Mouse (Mus musculus) monocyte, adult 5-6 weeks (primary cell): Measurements from ENCODE around the gene Klk1. TPM values are rescaled to one million over a fixed set of nuclear protein-coding genes. Genes with fewer than 3 reads are reported as not detected.
"Not testable (repeated sequence)": the region's sequence is repeated elsewhere in the genome, so short reads cannot be mapped to it uniquely, and the experiment has no call there.

Source experiments
- ATAC-seq: fragments of 153-309, 156-312 bp; replicated peaks from 2 replicates; pipeline ENCODE4 v1.8.0; 2017; ENCODE audit warnings: mild to moderate bottlenecking; ENCODE audit not compliant: low TSS enrichment, insufficient number of reproducible peaks, severe bottlenecking, poor library complexity, low FRiP score
- total RNA-seq: library from RNA; stranded (forward); fragments of 200-1000, 200-491, 200-594 nt; gene quantifications from 3 replicates; pipeline ENCODE4 v1.2.3, GENCODE M21; 2017

The Klk1 gene
- total RNA-seq, 1 experiment from 2014 or later, result not detected

DNA sequence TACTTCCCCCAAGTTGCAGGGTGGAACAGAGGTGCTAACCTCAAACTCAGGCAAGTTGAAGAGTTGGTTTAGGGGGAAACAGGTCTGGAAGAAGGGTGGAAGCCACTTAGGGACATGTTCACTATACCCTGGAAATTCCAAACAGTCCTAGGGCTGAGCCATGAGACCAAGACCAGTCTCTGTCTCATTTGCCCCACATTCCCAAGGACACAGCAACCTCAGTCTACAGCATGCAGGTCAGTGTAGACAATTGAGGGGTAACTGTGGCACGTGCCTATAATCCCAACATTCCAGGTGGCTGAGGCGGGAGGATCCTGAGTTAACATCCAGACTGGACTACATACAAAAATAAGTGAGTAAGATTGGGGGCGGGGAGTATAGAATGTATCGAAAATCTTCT lies 24.1 kb downstream of the Klk1 start:
- ATAC-seq, result no peak

DNA sequence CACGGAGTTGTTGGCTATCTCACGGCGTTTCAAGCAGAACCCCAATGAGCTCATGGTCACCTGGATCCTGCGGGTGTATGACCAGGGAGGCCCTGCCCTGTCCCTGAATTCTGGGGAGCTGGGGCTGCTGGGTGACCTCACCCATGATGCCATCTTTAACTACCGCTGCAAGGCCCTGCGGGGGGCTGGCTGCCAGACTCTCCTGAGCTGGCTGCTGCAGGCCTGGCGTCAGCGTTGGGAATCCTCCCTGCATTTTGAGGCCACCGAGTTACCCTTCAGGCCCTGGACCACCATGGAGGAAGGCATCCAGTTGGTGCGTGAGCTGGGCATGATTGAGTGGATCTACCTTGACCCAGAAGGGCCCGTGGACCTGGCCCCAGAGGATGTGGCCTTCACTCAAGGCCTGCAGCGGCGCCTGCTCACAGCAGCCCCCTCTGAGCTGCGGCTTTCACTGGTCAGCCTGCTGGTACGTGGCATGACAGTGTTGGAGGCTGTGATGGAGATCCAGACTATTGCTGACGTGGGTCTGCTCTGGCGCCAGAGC lies 25.6 kb downstream of the Klk1 start:
- ATAC-seq, result not testable (repeated sequence)

DNA sequence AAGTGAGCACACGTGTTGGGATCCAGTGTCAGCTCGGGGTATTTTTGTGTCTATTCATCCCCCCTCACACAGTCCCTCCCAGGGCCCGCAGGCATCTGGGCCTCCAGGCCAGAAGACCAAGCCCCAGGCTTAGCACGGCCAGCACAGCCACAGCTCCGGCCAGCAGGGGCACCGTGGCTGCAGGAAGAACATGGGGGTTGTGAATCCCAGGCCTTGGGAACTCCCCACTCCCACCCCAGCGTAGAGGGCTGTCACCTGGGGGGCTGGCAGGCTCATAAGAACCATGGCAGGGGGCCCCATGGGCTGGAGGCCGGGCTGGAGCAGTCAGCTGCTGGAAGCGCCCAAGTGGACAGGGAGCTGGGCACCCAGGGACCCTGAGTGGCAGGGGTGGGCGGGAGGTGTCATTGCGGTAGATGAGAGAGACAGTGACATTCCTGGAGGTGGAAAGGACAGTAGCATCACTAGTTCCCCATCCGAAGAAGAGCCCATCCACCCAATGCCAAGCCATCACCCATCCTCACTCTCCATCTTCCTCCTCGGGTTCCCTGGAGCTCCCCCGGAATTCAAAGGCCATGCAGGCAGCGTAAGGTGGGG lies 28.0 kb downstream of the Klk1 start:
- ATAC-seq, result no peak

DNA sequence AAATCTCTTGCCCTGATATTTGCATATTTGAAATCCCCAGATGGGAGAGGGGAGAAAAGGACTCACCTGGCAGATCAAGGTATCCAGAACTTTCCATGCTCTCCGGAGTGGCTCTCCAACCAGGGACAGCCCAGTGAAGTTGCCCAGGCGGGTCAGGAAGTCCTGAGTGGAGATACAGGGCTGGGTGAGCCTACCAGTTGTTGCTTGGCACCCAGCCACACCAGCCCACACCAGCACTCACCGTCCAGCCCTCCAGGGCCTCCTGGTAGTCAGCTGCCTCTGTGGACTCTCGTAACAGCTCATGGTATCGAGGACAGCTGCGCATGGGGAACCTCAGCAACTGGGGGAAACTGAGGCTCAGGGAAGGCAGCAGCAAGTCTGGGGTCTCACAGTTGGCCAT lies 29.8 kb downstream of the Klk1 start:
- no peak for ATAC-seq

DNA sequence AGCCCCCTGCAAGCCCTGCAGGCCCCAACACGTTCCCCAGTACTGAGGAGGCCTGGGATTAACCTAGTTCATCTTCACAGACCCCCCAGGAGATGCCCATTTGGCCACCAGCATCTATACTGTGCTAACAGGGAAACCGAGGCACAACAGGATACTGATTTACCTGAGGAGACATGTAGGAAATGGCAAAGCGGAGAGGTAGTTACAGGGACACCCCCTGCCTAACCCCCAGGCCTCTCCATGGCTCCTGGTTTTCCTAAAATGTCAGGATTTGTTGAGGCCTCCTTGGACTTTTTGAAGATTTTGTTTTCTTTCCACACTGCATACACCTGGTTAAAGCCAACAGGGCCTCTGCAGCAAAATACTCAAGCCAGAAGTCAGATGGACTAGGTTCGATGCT lies 32.1 kb downstream of the Klk1 start, which contains the start of gene Acp4:
Gene Acp4, minus strand, starts transcription at position 101 of the 400 bp plus-strand sequence.
- no peak for ATAC-seq

GRCm38 (mm10) chr7:44260410-44260809 lies 35.2 kb downstream of the Klk1 start:
- no peak for ATAC-seq

- ATAC-seq, result no peak
These were observed 36.0 kb downstream of the Klk1 start, which contains the start of gene Gm15517 for GRCm38 (mm10) chr7:44261147-44261546. Gene Gm15517, plus strand, starts transcription at chr7:44261447.

DNA sequence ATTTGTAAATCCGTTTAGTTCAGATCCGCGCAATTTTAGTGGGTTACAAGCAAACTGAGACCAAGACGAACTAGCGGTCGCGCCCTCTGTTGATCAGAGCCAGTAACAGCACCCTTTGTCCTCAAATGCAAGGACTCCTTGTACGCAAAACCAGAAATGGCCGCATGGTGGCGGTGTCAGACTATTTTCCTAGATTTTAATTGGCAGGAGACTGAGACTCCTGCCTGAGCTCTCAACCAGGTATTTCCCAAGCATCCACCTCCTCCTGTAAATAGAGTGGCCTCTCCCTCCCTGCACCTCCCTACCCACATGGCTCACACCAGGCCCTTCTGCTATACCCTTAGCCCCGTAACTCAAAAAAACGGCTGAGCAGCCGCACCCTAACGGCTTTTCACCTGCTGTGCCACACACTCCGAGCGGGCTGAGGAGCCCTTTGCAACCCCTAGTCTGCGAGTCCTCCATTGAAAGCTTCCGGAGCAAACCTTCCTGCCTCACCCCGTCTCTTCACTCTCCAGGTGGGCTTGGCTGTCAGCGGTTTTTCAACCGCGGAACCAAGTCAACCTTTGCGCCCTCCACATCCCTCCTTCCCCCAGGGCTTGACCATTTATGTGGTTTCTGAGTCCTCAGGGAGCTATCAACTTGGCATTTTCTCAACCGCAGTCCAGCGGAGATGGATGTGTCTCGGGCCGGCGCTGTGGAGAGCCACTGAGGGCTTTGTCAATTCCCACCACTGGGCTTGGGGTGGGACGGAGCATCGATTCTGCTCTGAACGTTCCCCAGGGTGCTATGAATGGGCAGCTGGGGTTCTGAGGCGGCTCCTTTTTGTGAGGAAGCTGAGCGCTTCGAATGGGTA lies 37.9 kb downstream of the Klk1 start:
- ATAC-seq, result peak; percentile 96

- no peak for ATAC-seq
These were observed 43.0 kb downstream of the Klk1 start for GRCm38 (mm10) chr7:44268117-44268516.

DNA sequence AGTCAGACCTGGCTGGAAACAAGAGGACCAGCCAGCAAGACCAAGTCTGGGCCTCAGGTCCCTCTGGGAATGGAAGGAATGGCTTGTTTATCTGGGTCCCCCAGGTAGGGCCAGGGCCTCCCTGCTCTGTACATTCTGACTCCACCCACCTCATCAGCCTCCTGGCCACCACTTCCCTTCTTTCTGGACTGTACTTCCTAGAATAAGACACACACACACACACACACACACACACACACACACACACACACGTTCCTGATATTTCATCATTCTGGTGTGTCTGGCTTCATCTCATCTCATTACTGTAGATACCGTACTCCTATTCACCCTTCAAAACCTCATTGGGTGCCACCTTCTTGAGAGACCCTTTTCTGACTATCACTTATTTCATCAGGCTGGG lies 44.2 kb downstream of the Klk1 start:
- no peak for ATAC-seq

GRCm38 (mm10) chr7:44271309-44271708 lies 46.1 kb downstream of the Klk1 start:
- ATAC-seq, result no peak

DNA sequence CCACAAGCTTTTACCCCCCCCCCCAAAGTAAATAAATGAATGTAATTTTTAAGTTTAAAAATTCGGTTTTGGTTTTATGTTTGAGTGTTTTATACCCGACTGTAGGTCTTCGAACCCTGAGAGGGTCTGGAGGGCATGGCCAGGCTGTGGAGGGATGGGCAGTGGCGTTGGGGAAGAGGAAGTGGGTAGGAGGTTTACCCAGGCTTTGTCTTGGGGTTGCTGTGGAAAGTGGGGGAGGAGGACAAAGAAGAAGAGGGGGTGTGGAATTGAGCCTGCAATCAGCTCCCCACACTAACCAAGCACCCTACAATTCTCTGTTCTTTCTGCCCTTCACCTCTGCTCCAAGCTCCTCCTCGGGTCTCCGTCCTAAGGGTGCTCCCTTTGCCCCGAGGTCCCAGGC lies 47.4 kb downstream of the Klk1 start:
- ATAC-seq, result no peak

GRCm38 (mm10) chr7:44273446-44273845 lies 48.3 kb downstream of the Klk1 start:
- no peak for ATAC-seq

- no peak for ATAC-seq
These were observed 48.9 kb downstream of the Klk1 start for GRCm38 (mm10) chr7:44274096-44274495.

- no peak for ATAC-seq
These were observed 50.4 kb downstream of the Klk1 start for GRCm38 (mm10) chr7:44275546-44275945.

GRCm38 (mm10) chr7:44276461-44277249 lies 51.5 kb downstream of the Klk1 start:
- ATAC-seq, result no peak

DNA sequence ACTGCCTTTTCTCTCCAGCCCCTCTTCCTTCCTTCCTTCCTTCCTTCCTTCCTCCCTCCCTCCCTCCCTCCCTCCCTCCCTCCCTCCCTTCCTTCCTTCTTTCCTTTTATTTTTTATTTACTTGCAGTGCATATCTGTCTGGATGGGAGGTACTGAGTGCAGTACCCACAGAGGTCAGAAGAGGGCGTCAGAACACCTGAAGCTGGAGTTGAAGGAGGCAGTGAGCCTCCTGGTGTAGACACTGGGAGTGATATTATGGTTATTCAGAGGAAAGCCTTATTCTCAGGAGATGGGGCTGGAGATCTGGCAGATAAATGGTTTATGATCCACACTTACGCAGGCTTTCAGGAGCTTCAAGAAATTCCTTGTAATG lies 52.1 kb downstream of the Klk1 start:
- ATAC-seq, result no peak
